Mouse (Mus musculus) naive thymus-derived CD4-positive, alpha-beta T cell, adult 2 months (primary cell): ENCODE results near the gene Gse1.

Source experiments
- DNase-seq: peaks from one replicate; pipeline ENCODE4 v3.0.0-alpha.2; 2011; ENCODE audit warnings: low read depth

Gse1 gene

GRCm38 (mm10) chr8:120423576-120423975 lies 195.3 kb downstream of the Gse1 start:
- DNase-seq, result no peak

DNA sequence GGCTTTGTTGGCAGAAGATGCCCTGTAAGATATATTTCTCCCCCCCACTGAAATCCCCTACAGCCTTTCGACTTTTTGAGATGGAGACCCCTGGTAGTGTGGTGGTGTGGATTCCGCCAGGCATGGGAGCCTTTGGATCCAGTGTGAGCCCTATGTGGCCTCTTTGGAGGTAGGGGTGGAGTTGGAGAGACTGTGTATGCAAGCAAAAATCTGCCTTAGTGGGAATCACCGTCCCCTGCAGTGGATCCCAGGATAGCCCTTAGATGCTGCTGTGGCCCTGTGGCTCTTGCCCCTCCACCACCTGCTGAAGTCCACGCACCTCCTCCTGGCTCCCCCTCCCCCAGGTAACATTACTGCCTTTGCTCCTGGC lies 196.6 kb downstream of the Gse1 start:
- no peak for DNase-seq

GRCm38 (mm10) chr8:120425199-120425941 lies 197.1 kb downstream of the Gse1 start:
- DNase-seq, result no peak

- DNase-seq, result no peak
These were observed 197.8 kb downstream of the Gse1 start for GRCm38 (mm10) chr8:120426105-120426504.

DNA sequence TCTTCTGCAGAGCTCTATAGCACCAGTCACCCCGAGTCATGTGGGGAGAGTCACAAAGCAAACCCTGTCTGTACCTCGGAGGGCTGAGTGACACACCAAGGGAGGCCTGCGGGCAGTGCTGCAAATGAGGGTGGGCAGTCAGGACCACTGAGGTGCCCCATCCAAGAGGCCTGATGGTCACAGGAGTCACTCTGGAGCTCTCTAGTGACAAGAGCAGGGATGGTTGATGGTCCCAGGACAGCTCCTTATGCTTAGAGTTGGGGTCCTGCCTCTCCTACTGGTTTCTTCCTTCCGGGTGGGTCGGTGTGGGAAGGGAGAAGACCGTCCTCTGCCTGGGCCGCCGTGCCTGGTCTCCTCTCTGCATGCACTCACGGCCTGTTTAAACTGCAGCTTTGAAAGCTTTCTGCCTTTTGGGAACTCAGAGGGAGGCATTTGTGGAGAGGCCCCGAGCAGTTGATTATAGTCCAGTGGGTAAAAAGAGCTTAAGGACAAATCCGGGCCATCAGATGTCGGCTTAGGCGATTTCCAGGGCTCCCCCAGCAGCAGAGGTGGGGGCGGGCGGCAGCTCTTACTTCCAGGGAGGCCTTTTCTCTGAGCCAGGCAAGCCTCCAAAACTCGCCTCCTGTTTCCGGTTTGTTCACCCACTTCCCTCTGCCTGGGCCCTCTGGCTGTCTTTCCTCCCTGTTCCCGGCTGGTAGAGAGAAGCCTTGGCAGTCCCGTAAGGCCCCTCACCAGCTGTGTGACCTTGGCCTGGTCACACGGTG lies 198.5 kb downstream of the Gse1 start:
- DNase-seq, result no peak

DNA sequence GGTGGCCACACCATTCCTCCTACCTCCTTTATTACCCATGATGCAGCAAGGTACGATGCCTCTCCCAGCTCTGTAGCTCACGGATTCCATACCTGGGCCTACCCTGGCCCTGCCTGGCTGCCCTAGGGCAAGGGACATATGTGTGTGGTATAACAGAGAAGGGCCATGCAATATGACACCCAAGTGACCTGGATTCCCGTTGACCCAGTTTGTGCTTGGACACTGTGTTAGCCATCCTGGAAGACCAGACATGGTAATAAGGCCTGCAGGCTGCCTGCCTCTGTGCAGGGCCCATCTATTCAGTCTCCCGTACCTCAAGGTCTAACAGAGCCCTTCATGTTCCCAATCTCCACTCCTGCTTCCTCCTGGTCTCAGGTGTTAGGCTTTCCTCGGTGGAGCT lies 200.2 kb downstream of the Gse1 start:
- DNase-seq, result no peak

GRCm38 (mm10) chr8:120429116-120429515 lies 200.9 kb downstream of the Gse1 start:
- DNase-seq, result no peak

- no peak for DNase-seq
These were observed 202.8 kb downstream of the Gse1 start for GRCm38 (mm10) chr8:120431042-120431441.

GRCm38 (mm10) chr8:120432438-120432837 lies 204.2 kb downstream of the Gse1 start:
- DNase-seq, result no peak

DNA sequence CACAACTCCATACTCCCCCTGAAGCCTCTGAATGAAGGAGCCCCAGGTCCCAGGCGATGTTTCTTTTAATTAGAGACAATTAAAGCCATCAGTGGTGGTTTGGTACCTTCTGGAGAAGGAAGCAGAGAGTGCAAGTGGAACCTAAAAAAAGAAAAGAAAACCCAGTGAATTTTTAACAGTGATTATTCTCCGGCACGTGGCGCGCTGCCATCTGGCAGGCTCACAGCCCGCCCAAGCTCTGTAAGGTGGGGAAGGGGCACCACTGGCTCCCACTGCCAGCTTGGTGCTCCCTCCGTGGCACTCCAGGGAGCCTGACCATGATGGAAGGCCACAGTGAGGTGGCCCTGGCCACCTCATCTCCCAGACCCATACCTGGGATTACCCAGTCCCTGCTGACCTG lies 204.9 kb downstream of the Gse1 start:
- DNase-seq, result no peak

GRCm38 (mm10) chr8:120433734-120434133 lies 205.5 kb downstream of the Gse1 start:
- peak; percentile 34 for DNase-seq

GRCm38 (mm10) chr8:120435781-120436180 lies 207.5 kb downstream of the Gse1 start:
- DNase-seq, result no peak

DNA sequence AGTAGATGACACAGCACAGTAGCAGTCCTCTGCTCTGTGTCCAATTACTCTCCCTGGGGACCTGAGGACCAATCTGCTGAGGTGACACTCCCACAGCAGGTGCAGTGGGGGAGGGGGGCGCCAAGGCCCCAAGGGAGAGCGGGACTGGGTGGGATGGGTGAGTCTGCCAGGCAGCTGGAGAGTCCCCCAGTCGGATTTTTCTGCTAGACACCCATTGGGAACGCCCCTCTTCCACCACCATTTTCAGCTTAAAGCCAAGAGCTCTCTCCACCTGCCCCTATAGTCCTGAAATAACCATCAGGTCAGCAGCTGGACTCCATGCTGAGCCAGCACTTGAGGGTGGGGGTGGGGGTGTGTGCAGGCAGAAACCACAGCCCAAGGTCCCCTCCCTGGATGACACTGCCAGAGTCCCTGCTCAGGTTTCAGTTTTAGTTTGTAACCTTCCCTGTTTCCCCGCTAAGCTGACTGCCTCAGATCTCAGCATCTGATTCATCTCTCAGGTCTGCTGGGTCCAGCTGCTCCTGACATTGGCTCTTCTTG lies 208.3 kb downstream of the Gse1 start:
- no peak for DNase-seq

DNA sequence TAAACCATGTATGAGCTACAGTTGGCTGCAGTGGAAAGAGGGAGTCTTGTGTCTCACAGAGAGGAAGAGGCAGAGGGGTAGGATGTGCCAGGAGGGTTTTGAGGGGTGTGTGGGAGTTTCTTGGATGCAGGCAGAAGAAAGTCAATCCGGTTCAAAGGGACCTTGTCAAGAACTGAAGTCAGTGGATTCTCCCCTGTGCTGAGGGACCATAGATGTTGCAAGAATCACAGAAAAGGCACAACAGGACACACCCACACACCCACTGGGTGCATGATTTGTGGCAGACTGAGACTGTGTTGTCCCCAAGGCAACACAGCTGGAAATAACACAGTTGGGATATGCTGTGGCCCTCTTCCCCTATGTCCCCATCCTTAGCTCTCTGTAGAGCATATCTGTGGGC lies 209.0 kb downstream of the Gse1 start:
- DNase-seq, result no peak

GRCm38 (mm10) chr8:120437666-120438395 lies 209.6 kb downstream of the Gse1 start:
- no peak for DNase-seq

GRCm38 (mm10) chr8:120439309-120439708 lies 211.1 kb downstream of the Gse1 start:
- DNase-seq, result no peak

- no peak for DNase-seq
These were observed 212.5 kb downstream of the Gse1 start for GRCm38 (mm10) chr8:120440739-120441138.

DNA sequence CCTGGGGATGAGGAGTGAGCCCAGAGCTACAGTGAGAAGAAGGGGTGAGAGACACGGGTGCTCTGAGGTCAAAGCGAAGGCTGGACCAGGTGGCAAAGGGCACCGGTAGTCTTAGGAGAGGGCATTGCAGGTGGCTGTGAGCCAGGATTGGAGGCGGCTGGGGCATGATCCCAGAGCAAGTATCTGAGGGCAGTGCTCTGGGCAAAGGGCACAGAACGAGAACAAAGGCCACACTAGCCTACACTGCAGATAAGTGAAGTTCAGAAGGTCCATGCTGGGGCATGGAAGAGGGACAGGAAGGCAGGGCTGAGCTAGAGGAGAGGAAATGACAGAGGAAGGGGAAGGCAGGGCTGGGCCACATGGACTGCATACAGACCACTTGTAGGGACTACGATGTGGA lies 213.4 kb downstream of the Gse1 start:
- DNase-seq, result no peak

DNA sequence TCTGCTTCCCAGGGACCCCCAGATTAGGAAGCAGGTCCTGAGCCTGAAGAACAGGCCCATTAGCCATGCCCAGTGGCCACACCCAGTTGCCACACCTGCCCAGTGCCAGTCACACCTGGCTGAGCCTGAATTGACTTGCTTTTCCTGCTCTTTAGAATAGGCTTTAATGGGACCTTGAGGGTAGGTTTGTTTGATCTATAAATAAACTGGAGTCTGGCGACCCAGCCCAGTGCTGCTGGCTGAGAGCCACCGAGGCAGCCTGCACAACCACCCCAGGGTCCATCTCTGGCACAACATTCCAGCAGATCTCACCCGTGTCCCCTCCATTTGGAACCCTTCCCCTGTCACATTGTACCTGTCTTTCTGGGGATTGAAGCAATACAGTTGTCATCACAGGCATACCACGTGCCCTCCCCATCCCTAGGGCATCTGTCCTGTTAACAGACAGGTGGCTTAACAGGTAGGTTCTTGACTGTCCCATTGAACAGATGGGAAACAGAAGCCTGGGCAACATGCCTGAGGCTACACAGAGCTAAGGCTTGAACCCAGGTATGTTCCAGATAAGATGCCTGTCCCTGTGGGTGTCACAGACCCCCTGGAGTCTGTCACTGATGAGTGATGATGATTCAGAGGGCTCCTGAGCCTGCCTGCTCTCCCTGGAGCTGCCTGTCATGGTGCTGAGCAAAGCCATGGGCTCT lies 214.2 kb downstream of the Gse1 start:
- no peak for DNase-seq

GRCm38 (mm10) chr8:120445249-120445648 lies 217.0 kb downstream of the Gse1 start:
- no peak for DNase-seq

- no peak for DNase-seq
These were observed 219.9 kb downstream of the Gse1 start for GRCm38 (mm10) chr8:120448131-120448530.

- no peak for DNase-seq
These were observed 220.9 kb downstream of the Gse1 start for GRCm38 (mm10) chr8:120449139-120449538.
